8 mouse cellular contexts compared by ENCODE assay signal in genomic region chr4:33923761-33924233, GRCm38 (mm10). TPM values are rescaled to one million over a fixed set of nuclear protein-coding genes. Genes with fewer than 3 reads are reported as not detected.
A peak's percentile ranks its signal among the peaks of the same experiment; 100 is the strongest.
DNase-seq lines count a peak whose midpoint lies in the region; ATAC-seq lines count a peak whose summit lies in the region.

No protein-coding gene starts in this region.

- peak overlapping the region; percentile 54 to 55 for H3K4me3 ChIP-seq in heart, embryonic 14.5 days (ENCODE audit: control insufficient read depth in 1 of 2, insufficient read depth in 1 of 2, low read depth in 1 of 2, low read length in 2 of 2)
- H3K4me3 ChIP-seq in embryonic facial prominence, embryonic 10.5 days = peak overlapping the region; percentile 75
- H3K4me3 ChIP-seq in intestine, embryonic 14.5 days (ENCODE audit: low read depth, low read length) = peak overlapping the region; percentile 60
- H3K4me3 ChIP-seq in stomach, embryonic 16.5 days (replicated peaks; ENCODE audit: low read length) = peak overlapping the region; percentile 56

- H3K27me3 ChIP-seq in heart, embryonic 14.5 days (ENCODE audit: control insufficient read depth, insufficient read depth, low read length) = peaks cover 50% of the 10 kb centered on the region
- H3K27me3 ChIP-seq in embryonic facial prominence, embryonic 10.5 days (replicated peaks; ENCODE audit: low read depth, poor library complexity, severe bottlenecking) = peaks cover 71% of the 10 kb centered on the region
- H3K27me3 ChIP-seq in intestine, embryonic 14.5 days (replicated peaks; ENCODE audit: control insufficient read depth, insufficient read depth, low read length) = peaks cover 18% of the 10 kb centered on the region
- H3K27me3 ChIP-seq in stomach, embryonic 16.5 days (ENCODE audit: control insufficient read depth, insufficient read depth, low read length) = peaks cover 18% of the 10 kb centered on the region

- under 1% methylated on average over 54 of the region's 55 CpGs for WGBS in heart, embryonic 14.5 days
- under 1% methylated on average over 53 of the region's 55 CpGs for whole genome bisulfite sequencing in embryonic facial prominence, embryonic 10.5 days
- 1% methylated on average over 44 of the region's 55 CpGs for WGBS in intestine, embryonic 14.5 days
- under 1% methylated on average over 43 of the region's 55 CpGs for WGBS in stomach, embryonic 16.5 days

- peak overlapping the region; percentile 99 for H3K4me2 ChIP-seq in heart, embryonic 14.5 days (ENCODE audit: low read length)
- H3K4me2 ChIP-seq in intestine, embryonic 14.5 days (ENCODE audit: low read length) = peak overlapping the region; percentile 94
- H3K4me2 ChIP-seq in stomach, embryonic 16.5 days (ENCODE audit: low read depth, low read length) = peak overlapping the region; percentile 98

- peaks cover 0 to 9% of the 10 kb centered on the region in 2 experiments; a peak in 2 of 4 replicates for H3K4me1 ChIP-seq in heart, embryonic 14.5 days (ENCODE audit: control insufficient read depth in 2 of 2, insufficient read depth in 2 of 2, low read length in 2 of 2)
- H3K4me1 ChIP-seq in embryonic facial prominence, embryonic 10.5 days = peaks cover 27% of the 10 kb centered on the region
- H3K4me1 ChIP-seq in intestine, embryonic 14.5 days (replicated peaks; ENCODE audit: control insufficient read depth, insufficient read depth, low read length) = peaks cover 4% of the 10 kb centered on the region; the same call in 1 of the 2 replicates
- H3K4me1 ChIP-seq in stomach, embryonic 16.5 days (ENCODE audit: control insufficient read depth, insufficient read depth, low read length) = no peaks in the 10 kb centered on the region

- DNase-seq in heart, adult 18-20 months = no peak
- DNase-seq in embryonic facial prominence, embryonic 10.5 days (ENCODE audit: low spot score) = peak; percentile 82
- DNase-seq in intestine, embryonic 14.5 days (ENCODE audit: low spot score) = no peak
- no peak for DNase-seq in thymus, postnatal 14 days

- peak overlapping the region; percentile 72 for H3K9ac ChIP-seq in heart, embryonic 14.5 days (ENCODE audit: low read length)
- peak overlapping the region; percentile 67 for H3K9ac ChIP-seq in intestine, embryonic 14.5 days (ENCODE audit: low read length)
- peak overlapping the region; percentile 75 for H3K9ac ChIP-seq in stomach, embryonic 16.5 days (ENCODE audit: low read length)

- no peak overlapping the region for H3K27ac ChIP-seq in heart, embryonic 14.5 days (replicated peaks in 1 of 2; ENCODE audit: control insufficient read depth in 1 of 2, insufficient read depth in 1 of 2, low read depth in 2 of 2, low read length in 2 of 2)
- H3K27ac ChIP-seq in embryonic facial prominence, embryonic 10.5 days (replicated peaks) = peak overlapping the region; percentile 93
- H3K27ac ChIP-seq in intestine, embryonic 14.5 days (ENCODE audit: low read depth) = peak overlapping the region; percentile 77
- H3K27ac ChIP-seq in stomach, embryonic 16.5 days (ENCODE audit: low read length) = peak overlapping the region; percentile 48; the same call in 1 of the 2 replicates

- ATAC-seq in heart, embryonic 14.5 days (ENCODE audit: insufficient number of reproducible peaks, insufficient read depth, low FRiP score, low read depth) = peak; percentile 54; the same call in 1 of the 2 replicates
- peak; percentile 38 for ATAC-seq in CD4-positive, CD25-positive, alpha-beta regulatory T cell, adult 4 months
- no peak; the same call in 1 of the 2 replicates for ATAC-seq in intestine, embryonic 14.5 days (replicated peaks; ENCODE audit: low FRiP score, low TSS enrichment, low read depth)
- ATAC-seq in megakaryocyte progenitor cell, adult 5-6 weeks (replicated peaks; ENCODE audit: poor library complexity) = 0 out of 2 replicates have a peak, but pooled peaks have one; percentile 4
- peak; percentile 54 for ATAC-seq in stomach, embryonic 16.5 days (ENCODE audit: insufficient read depth, low FRiP score)

- no peaks in the 10 kb centered on the region for H3K9me3 ChIP-seq in heart, embryonic 14.5 days (ENCODE audit: control insufficient read depth, low read length)
- H3K9me3 ChIP-seq in embryonic facial prominence, embryonic 10.5 days = no peaks in the 10 kb centered on the region
- H3K9me3 ChIP-seq in intestine, embryonic 14.5 days (ENCODE audit: control insufficient read depth, low read length) = no peaks in the 10 kb centered on the region
- no peaks in the 10 kb centered on the region for H3K9me3 ChIP-seq in stomach, embryonic 16.5 days (replicated peaks; ENCODE audit: control insufficient read depth, low read length)

- H3K36me3 ChIP-seq in heart, embryonic 14.5 days (ENCODE audit: control insufficient read depth, insufficient read depth, low read length) = no peaks in the 10 kb centered on the region
- H3K36me3 ChIP-seq in embryonic facial prominence, embryonic 10.5 days (replicated peaks) = no peaks in the 10 kb centered on the region
- no peaks in the 10 kb centered on the region for H3K36me3 ChIP-seq in intestine, embryonic 14.5 days (ENCODE audit: control insufficient read depth, insufficient read depth, low read length)
- no peaks in the 10 kb centered on the region for H3K36me3 ChIP-seq in stomach, embryonic 16.5 days (ENCODE audit: control insufficient read depth, insufficient read depth, low read length)

RNA-seq across cellular contexts. Expression of gene Cnr1, which starts 0.6 kb away (rescaled TPM):
- polyA plus RNA-seq in heart, embryonic 14.5 days (2014; fragmentation: Nextera tagmentation; extraction: Ambion mirVana) = 0.23 and 0.24 TPM in 2 replicates
- under 1 TPM; 0.10 to 0.22 TPM for total RNA-seq in heart, adult 18-20 months (2021)
- polyA plus RNA-seq in CD4-positive, CD25-positive, alpha-beta regulatory T cell, adult 4 months (2017; shearing (Covaris generic)) = not detected
- polyA plus RNA-seq in embryonic facial prominence, embryonic 10.5 days (2016; fragmentation: Nextera tagmentation; extraction: Ambion mirVana) = 2.9 and 3.8 TPM in 2 replicates
- polyA plus RNA-seq in intestine, embryonic 14.5 days (2014; fragmentation: Nextera tagmentation; extraction: Ambion mirVana) = 7.8 and 9.8 TPM in 2 replicates
- total RNA-seq in megakaryocyte progenitor cell, adult 5-6 weeks (2015) = not detected in 2 replicates
- total RNA-seq in megakaryocyte progenitor cell, adult 5-6 weeks (2017) = not detected in 2 replicates
- polyA plus RNA-seq in stomach, embryonic 16.5 days (2015; fragmentation: Nextera tagmentation; extraction: Ambion mirVana) = 2.2 and 2.9 TPM in 2 replicates

Comparison
In these comparisons a context has a peak if more than half of its experiments do, and no peak if none do; other contexts are left out.
1. H3K27ac ChIP-seq: peak in embryonic facial prominence, embryonic 10.5 days (single experiment), intestine, embryonic 14.5 days (single experiment) and stomach, embryonic 16.5 days (single experiment); none in heart, embryonic 14.5 days (0 of 2).
2. Peak in every context shown above with its lines, with median percentiles within 50 percentile points of each other: H3K4me2 ChIP-seq, H3K4me3 ChIP-seq and H3K9ac ChIP-seq.